Mouse (Mus musculus) left cerebral cortex, adult 9 months (tissue): ENCODE data around the gene Nr1i2.
"Not testable (repeated sequence)": the region's sequence is repeated elsewhere in the genome, so short reads cannot be mapped to it uniquely, and the experiment has no call there.

Source experiments
- DNase-seq, 2 experiments: peaks; one replicate each; pipeline ENCODE4 v3.0.0; 2022; ENCODE audit warnings: low spot score in 2 of 2

Nr1i2 gene

DNA sequence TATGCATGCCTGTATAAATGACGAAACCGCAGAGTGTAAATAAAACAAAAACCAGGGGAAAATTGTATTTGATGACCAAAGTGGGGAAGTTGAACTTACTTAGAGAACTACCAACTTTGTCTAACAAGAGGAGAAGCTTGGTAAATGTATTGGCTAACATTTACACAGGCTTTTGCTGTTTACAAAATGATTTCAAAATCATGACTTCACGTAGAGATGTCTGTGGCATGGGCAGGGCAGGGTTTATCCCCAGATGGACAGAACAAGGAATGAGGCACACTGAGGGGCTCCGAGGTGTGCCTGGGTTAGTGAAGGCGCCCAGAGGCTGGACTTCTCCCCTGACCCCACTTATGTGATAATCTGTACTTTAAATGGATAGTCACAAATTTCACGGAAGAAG, 7.3 kb downstream of the Nr1i2 start:
- no peak for DNase-seq

DNA sequence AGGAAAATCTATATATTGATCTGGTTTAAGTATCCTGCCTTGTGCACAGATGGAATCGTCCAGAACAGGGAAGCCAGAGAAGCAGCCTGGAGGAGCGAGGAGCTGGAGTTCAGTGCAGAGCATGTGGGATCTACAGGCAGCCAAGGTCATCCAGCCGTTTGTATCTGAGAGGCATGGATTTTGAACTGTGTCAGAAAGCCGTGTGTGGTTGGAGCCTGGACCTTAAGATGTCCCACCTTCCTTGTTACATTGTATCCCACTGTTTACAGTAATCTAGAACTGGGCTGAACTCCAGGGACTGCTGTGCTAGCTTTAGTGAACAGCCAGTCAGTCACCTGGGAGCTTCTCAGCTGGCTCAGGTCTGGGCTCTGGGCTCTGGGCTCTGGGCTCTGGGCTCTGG, 8.1 kb downstream of the Nr1i2 start:
- no peak for DNase-seq

DNA sequence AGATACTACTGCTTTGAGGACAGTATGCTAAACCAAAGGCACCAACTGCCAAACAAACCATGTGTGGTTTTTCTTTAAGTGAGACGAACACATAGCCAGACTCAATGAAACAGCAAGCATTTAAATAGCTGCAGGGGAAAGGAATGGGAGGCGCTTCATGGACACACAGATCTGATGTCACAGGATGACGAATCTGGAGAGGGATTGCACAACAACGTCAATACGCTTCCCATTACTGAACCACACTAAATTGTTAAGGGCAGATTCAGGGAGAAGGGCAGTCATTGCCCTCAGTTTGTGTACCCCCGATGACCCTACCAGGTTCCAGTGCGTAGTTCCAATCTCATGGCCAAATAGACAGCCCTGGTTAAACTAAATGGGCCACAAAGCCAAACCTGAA, 8.8 kb downstream of the Nr1i2 start:
- DNase-seq = no peak

DNA sequence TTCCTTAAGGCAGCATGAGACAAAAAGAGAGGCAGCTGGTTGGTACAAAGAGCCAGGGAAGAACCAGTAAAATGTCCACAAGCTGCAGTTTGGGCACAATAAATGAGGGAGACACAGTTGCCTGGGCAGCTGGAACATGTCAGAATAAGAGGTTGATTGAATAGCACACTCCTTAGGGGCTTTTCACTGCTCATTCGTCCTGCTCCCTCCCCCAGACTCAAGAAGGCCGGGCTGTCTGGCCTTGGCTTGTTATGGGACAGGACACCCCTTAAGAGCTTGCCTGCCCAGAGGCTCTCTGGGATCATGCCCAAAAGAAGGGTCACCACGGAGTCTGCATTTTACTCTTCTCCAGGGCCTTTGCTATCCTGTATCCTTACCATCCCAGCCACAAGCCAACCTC, 11.3 kb downstream of the Nr1i2 start:
- DNase-seq = no peak

DNA sequence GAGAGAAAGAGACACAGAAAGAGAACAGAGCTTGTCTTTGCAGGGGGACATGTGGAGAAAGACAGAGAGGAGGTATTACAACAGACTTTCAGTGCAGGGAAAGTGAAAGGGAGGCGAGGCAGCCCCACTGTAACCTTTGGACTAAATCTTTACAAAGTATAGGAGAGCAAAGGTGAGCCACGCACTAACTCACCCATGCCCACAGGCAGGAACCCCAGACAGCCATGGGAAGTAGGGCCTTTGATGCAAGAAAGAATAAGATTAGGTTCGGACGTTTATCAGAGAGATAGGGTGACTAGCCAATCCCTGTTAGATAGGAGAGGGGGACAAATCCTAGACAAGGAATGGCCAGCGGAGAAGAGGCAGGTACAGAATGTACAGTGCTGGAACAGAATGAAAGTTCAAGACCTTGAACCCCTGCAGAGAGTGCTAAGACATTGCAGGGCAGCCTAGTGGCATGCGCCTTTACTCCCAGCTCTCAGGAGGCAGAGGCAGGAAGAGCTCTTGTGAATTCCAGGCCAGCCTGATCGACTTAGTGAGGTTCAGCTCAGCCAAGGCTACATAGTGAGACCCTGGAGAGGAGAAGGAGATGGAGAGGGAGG, 12.0 kb downstream of the Nr1i2 start:
- DNase-seq = no peak

DNA sequence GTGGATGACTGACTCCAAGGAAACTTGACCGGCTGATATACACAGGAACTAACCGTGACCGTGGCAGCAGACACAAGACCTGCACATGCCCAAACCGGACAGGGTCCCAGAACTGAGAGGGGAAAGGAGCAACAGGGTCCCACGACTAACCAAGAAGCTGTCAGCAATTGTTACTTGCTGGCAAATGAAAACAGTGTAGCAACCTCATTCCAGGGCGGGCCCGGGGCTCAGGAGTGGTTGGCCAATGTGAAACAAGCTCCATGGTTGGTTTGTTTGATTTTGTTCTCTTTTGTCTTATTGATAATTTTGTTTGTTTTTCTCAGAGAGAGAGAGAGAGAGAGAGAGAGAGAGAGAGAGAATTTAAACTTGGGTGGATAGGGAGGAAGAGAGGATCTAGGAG, 13.7 kb downstream of the Nr1i2 start:
- no peak for DNase-seq

DNA sequence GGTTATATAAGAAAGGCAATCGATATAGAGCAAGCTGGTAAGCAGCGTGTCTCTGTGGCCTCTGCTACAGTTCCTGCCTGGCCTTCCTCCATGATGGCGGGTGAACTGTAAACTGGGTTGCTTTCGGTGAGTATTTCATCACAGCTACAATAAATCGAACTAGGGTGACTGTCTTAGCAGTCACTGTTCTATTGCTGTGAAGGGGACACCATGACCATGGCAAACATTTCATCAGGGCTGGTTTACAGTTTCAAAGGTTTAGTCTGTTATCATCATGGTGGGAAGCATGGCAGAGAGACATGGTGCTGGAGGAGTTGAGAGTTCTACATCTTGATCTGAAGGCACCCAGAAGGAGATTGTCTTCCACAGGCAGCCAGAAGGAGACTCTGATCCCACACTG, 14.8 kb downstream of the Nr1i2 start:
- DNase-seq = no peak

DNA sequence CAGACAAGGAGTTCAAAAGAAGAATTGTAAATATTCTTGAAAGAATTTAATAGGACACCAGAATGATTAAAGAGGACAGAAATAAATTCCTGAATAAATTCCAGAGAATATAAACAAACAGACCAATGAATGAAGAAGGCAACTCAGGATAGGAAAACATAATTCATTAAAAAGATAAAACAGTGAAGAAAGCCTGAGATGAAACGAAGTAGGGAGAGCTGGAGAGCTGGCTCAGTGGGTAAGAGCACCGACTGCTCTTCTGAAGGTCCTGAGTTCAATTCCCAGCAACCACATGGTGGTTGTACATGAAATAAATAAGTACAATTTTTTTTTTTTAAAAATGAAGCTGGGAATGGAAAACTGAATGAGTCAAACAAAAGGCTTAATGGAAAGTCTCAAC, 19.9 kb downstream of the Nr1i2 start:
- DNase-seq = no peak

DNA sequence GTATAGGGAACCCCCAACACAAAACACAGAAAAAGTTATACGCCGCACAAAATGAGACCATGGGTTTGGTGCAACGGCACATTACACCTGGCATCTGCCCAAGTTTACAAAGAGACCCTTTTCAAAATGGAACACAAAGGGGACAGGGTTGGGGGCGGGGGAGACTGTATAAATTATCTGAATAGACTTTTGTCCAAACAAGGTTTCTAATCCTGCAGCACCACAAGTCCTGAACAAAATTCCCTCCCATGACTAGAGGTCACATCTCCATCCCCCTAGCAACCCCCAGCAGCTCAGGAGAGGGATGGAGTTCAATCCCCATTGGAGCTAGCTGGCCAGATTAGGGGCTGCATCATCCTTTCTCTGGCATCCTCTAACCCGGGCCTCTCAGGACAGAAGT, 22.1 kb downstream of the Nr1i2 start:
- DNase-seq = no peak

DNA sequence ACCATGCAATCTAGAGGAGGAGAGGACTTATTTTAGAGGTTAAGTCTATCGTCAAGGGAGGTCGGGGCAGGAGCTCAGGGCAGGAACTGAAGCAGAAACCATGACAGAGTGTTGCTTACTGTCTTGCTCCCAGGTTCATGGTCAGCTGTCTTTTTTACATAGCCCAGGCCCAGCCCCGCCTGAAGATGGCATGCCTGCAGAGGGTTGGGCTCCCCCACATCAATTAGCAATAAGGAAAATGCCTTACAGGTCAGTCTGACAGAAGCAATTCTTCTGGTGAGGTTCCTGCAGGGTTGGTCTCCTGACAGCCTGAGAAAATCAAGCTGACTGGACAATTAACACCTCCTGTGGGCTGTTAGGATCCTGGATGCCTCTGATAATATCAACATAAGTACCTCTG, 23.0 kb downstream of the Nr1i2 start:
- no peak for DNase-seq

DNA sequence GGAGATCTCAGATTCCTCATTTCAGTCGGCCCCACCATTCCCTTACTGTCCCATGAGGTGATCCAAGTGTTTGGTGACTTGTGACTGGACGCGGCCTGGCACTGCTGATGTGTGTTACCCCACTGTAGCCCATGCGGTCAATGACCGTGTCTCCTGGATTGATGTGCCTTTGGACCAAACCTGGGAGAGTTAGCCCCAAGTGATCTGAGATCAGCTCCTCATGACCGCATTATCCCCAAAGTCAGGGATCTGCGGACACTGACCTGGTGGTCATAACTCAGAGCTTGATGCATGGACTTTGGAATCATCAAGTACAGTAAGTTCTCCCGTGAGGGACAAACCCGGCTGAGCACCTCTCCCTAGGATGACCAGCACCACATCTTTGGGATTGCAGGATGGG, 38.7 kb downstream of the Nr1i2 start:
- no peak for DNase-seq

DNA sequence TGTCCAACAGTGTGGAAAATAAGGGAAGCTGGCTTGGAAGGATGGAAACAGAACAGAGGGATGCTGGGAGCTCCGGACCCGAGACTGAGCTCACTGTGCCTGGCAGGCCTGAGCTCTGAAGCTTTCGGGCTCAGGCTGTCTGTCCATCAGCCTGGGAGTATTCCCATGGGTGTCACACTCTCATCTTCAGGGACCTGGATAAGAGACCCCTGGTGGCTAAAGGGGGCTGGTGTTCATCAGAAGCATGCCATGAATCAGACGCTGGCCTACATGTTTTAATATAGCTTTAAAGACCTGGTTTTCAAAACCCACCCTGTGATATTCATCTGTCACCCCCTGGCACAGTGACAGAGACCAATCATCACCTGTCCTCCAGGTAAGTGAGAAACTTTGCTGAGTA, 39.5 kb downstream of the Nr1i2 start:
- no peak for DNase-seq

DNA sequence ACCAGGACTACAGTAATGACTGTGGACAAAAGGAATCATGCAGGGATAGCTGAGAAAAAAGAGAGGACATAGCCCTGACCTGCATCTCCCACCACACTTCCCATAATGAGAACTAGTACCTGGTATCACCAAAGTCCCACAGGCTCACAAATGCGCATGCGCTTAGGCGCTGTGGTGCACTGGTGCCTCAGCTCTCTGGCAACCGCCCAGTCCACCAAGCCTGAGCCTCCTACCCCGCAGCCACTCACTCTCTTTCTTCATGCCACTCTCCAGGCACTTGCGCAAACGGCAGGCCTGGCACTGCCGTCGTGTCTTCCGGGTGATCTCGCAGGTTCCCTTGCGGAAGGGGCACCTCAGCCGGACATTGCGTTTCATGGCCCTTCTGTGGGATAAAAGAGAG, 40.6 kb downstream of the Nr1i2 start:
- DNase-seq = no peak

DNA sequence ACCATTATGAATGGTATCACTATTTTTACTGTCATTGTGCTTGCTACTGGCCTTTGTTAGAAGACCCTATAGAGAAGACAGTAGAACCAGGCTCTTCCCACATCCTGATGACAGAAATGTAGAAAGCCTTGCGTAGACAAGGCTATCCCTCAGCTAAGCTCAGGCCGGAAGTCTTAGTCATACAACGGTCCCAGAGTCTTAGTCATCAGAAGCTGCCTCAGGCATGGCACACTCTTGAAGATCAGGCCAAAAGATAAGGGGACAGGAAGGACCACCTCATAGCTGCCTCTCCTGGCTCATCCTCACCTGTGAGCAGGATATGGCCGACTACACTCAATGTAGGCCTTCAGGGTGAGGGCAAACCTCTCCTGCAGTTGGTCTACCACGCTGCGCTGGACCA, 44.2 kb downstream of the Nr1i2 start:
- no peak for DNase-seq

DNA sequence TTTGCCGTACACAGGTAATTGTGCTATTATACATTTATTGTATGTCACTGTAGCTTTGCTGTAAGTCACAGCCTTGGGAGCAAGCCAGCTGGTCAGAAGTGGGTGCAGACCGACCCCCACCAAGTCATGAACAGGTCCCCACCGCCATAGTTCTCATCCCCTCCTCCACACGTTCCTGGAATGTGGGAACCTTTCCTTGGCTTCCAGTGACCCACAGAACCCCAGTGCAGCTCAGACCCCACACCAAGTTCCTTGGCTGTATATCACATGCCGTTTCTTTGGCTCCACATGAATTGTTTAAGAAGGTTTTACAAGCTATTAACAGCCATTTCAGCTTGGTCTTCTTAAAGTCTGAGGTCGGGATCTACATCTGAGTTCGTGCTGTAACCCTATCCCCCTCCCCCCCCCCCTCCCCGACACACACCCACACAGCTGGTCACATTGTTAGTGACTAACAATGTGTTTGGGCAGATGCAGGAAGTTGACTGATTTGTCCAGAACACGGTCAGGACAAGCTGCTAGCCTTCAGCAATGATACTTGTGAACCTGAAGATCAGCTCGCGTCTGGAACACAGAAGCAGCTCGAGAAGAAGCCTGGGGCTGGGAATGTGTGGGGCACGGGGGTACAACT, 46.2 kb downstream of the Nr1i2 start:
- no peak for DNase-seq

DNA sequence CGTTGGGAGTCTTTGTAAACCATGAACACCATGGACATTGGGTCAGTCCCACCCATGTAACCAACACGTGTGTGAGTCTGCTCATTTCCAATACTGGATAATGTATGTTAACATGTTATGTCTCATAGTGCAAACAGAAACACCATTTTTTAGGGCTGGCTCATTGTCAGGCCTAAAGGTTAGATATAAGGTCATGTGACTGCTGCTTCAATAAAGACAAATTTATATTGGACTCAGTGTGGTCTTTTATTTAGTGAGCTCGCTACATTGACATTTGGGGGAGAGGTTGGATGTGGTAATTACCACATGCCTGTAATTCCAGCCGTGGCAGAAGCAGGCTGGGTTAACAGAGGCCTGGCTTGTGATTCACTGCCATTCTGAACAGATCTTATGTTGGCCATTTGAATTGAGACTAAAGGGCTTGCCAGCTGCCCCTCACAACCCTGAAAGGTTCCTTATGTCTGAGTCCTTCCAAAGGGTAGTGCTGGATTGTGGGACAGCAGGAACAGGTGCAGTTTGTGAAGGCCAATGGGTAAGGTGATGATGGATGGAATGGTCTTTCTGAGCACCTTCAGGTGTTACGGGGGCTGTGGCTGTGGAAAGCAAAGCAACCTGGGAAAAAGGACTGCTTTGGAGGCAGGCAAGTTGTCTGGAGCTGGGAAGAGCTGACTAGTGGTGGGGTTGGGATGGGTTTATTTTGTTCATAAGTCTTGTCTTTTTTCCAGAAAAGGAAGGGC, 48.6 kb downstream of the Nr1i2 start:
- no peak for DNase-seq

DNA sequence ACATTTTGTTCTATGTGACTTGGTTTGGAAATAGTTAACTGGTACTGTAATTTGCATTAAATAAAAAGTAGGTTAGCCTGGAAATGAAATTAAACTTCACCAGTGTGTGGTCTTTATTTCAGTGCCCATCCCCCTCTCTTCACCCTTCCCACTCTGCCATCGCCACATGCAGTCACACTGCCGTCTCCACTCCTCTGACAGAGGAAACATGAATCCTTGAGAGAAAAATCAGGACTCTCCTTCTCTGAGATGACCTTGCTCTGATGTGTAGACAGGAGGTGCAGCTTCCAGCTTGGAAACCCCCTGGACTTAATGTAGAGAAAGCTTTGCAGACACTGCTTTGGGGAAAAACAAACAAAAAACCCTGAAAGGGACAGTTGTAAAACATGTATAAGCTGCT, 49.2 kb downstream of the Nr1i2 start:
- no peak for DNase-seq

DNA sequence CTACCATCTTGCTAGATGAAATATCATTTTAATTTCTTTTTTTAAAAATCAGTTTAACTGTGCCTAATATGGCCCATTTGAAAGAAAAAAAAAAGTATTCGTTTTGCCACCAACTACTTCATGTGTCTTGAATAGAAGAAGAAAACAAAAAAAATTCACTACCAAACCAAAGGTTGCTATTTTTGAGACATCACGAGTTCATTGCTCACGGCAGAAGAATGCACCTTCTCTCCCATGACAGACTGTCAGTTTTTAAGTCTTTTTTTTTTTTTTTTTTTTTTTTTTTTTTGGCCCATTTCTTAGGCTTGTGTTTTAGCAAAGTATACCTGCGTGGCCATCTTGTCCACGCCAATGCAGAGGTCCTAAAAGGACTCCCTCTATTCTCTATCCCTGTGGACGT, 50.5 kb downstream of the Nr1i2 start:
- no peak for DNase-seq

DNA sequence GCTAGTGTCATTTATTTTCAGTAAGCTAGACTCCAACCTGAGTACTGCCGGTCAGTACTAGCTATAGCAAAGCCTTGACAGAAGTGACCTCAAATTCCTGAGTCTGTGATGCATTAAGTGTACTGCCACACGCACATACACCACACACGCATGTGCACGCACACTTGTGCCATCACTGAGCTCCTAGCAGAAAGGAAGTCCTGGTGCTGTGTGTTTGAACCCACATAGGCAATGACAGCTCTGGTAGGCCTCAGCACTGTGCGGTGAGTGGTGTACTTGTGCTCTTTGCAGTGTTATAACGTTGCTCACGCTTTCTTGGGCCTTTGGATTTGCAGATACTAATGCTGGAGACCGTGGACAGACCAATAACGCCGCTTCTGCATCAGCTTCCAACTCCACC, 54.5 kb downstream of the Nr1i2 start:
- no peak for DNase-seq

DNA sequence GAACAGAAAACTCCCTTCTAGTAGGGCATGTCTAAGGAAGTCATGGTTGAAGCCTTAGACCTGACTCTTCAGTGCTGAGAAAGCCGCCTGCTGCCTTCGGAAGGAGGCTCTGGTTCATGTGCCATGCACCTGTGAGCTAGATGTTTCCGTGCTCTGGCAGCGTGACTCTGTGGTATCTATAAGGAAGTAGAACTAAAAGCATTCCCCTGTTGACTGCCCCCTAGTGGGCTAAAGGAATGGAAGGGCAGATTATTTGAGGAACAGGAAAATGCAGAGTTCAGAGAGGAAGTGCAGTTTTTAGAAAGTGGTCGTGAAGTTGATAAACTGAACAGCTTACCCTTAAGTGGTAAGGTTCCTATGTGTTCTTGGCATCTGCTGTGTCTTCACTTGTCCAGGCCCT, 54.9 kb downstream of the Nr1i2 start:
- peak; percentile 23 to 66 for DNase-seq

DNA sequence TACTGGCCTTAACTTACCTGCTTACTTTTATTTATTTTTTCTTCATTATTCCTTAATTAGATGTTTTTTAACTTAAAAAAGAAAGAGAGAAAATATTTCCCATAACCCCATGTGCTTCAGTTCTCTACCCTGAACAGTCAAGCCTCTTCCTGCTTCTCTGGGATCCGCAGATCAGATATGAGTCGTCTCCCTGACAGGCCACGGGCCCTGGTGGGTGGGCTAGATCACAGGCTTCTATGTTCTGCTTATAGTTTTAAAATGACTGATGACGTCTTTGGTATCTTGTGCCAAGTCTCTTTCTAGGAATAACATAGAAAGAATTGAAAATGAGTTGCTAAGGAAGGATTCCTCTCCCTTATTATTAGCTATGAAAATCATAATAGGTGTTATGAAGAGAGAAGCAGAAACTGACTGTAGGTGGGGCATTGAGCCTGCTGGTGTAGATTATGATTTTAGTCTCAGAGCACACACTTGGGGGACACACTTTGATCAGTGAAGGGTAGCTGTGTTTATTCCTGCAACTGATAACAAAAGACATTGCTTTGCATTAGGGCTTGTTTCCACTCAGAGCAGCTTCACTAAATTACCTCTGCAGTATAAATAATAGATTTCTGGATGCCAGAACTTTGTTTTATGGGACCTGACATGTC, 57.6 kb downstream of the Nr1i2 start:
- DNase-seq = no peak

DNA sequence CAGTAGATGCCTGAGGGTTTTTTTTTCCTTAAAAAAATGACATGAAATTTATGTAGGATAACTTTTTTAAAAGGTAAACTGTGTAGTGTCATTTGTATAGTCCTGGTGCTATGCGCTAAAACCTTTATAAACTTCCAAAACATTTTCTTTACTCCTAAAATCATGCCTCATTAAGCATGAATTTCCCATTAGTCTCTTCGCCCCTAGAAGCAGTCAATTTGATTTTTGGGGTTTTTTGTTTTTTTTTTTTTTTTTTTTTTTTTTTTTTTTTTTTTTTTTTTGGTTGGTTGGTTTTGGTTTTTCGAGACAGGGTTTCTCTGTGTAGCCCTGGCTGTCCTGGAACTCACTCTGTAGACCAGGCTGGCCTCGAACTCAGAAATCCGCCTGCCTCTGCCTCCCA, 72.1 kb downstream of the Nr1i2 start:
- not testable (repeated sequence) for DNase-seq

DNA sequence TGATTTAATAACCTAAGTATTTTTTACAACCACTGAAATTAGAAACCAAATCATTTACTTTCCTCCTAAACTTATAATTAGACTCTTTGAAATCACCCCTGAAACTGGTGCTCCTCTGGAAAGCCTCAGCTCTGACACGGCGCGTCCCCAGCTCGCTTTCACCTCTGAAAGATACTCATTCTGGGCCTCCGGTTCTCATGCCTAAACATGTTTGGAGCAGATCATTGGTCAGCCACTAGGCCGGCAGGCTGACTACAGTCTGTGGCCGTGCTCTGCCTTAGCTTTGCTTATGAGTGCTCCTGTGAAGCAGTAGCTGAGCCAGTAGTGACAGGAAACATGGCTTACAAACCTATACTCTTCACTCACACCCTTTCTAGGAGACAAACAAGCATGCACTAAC, 89.4 kb downstream of the Nr1i2 start:
- DNase-seq = no peak
